Mouse (Mus musculus) limb, embryonic 15.5 days (tissue): ENCODE data around the gene Polr1a. TPM values are rescaled to one million over a fixed set of nuclear protein-coding genes. Genes with fewer than 3 reads are reported as not detected.
"Not testable (repeated sequence)": the region's sequence is repeated elsewhere in the genome, so short reads cannot be mapped to it uniquely, and the experiment has no call there.

Experiments used
- ATAC-seq: fragments of 200-750 bp; cut with Nextera tagmentation; 2 replicates; pipeline ENCODE4 v1.8.0; 2017; ENCODE audit warnings: low read depth, moderate TSS enrichment; ENCODE audit not compliant: insufficient number of reproducible peaks, low FRiP score, low TSS enrichment
- H3K27ac ChIP-seq: fragments of 300-500 bp; sonication (generic); 2 replicates; pipeline ENCODE4 v1.5.1; 2015; ENCODE audit warnings: moderate library complexity, mild to moderate bottlenecking, inconsistent platforms
- H3K27me3 ChIP-seq: fragments of 300-500 bp; sonication (generic); 2 replicates; pipeline ENCODE4 v1.6.1; 2015; ENCODE audit warnings: inconsistent platforms
- H3K36me3 ChIP-seq: fragments of 300-500 bp; sonication (generic); 2 replicates; pipeline ENCODE4 v1.6.1; 2015; ENCODE audit warnings: inconsistent platforms
- H3K4me1 ChIP-seq: fragments of 300-500 bp; sonication (generic); 2 replicates; pipeline ENCODE4 v1.6.1; 2015; ENCODE audit warnings: inconsistent platforms
- H3K4me2 ChIP-seq: fragments of 300-500 bp; sonication (generic); 2 replicates; pipeline ENCODE4 v1.6.1; 2015; ENCODE audit warnings: mild to moderate bottlenecking, inconsistent platforms
- H3K4me3 ChIP-seq: fragments of 300-500 bp; sonication (generic); 2 replicates; pipeline ENCODE4 v1.5.1; 2015; ENCODE audit warnings: mild to moderate bottlenecking, inconsistent platforms
- H3K9ac ChIP-seq: fragments of 300-500 bp; sonication (generic); 2 replicates; pipeline ENCODE4 v1.6.1; 2015; ENCODE audit warnings: inconsistent platforms
- H3K9me3 ChIP-seq: fragments of 300-500 bp; sonication (generic); 2 replicates; pipeline ENCODE4 v1.6.1; 2016; ENCODE audit warnings: inconsistent platforms
- WGBS: fragments of 180-500 bp; shearing (Covaris S2); methylation state at CpG from one replicate; pipeline ENCODE4 v1.1.7; 2015; 5-methylcytosine and 5-hydroxymethylcytosine counted together
- polyA plus RNA-seq: library from polyadenylated mRNA; unstranded; fragments of >200 nt; fragmentation: Nextera tagmentation; extraction: Ambion mirVana; gene quantifications from 2 replicates; pipeline ENCODE4 v1.2.1, GENCODE M21; 2015

Polr1a gene
- polyA plus RNA-seq, 1 experiment from 2014 or later: 29.5 TPM

DNA sequence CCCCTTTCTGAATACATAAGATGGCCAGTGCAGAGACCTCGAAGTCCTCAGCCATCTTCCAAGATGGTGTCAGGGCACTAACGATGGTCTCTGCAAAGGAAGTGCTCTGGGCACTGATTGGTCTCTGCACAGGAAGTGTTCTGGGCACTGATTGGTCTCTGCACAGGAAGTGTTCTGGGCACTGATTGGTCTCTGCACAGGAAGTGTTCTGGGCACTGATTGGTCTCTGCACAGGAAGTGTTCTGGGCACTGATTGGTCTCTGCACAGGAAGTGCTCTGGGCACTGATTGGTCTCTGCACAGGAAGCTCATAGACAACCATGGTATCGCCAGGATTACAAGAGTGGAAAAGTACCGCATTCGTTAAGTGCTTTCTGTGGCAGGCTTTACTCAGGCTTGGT lies 16.4 kb downstream of the Polr1a start:
- H3K4me2 ChIP-seq, H3K4me3 ChIP-seq, H3K9me3 ChIP-seq, ATAC-seq, H3K27me3 ChIP-seq, H3K9ac ChIP-seq, H3K27ac ChIP-seq, H3K4me1 ChIP-seq: not testable (repeated sequence)
- WGBS: 94% methylated on average over 5 of the region's 5 CpGs
- peaks cover 83% of the 10 kb centered on the region for H3K36me3 ChIP-seq

DNA sequence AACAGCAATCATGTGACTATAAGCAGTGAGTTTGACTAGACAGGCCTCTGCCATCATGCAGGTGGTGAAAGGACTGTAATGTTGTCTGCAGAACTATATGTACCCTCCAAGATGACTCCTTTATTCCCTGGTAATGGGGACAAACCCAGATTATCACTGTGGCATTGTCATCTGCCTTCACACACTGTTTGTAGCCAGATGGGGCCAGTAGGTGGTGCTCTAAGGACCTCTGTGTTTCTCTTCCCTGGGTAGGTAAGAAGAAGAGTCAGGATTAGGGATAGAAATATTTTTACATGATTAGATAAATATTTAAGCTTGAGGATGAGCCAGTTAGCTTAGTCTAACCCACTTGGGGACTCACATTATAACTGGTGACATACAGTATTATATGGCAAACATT lies 19.1 kb downstream of the Polr1a start:
- Histone ChIP-seq H3K9ac (no peak overlapping the region), H3K4me3 (no peak overlapping the region), H3K36me3 (peaks cover 86% of the 10 kb centered on the region), H3K27ac (no peak overlapping the region), H3K4me1 (no peaks in the 10 kb centered on the region), H3K27me3 (no peaks in the 10 kb centered on the region), H3K4me2 (no peak overlapping the region), H3K9me3 (no peaks in the 10 kb centered on the region)
- no peak for ATAC-seq

DNA sequence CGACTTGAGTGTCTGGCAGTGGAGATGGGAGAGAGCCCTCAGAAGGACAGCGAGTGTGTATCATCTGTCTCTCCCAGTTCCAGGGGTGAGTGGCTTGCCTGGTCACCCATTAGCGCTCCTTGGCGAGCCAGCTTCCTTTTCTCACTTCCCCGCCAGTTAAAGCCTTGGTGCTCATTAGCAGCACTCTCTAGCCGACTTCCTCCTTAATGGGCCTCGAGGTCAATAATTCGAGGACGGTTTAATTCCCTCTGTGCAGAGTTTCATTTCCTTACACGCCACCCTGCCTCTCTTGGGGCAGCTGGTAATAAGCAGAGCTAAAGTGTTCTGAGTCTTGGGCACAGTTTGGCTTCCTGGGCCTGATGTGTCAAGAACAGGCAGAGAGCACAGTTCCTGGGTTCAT lies 21.2 kb downstream of the Polr1a start:
- H3K27ac ChIP-seq: no peak overlapping the region
- H3K36me3 ChIP-seq: peaks cover 82% of the 10 kb centered on the region
- no peaks in the 10 kb centered on the region for H3K9me3 ChIP-seq
- H3K9ac ChIP-seq: no peak overlapping the region
- no peak for ATAC-seq
- H3K27me3 ChIP-seq: no peaks in the 10 kb centered on the region
- whole genome bisulfite sequencing: 64% methylated on average over 10 of the region's 10 CpGs
- no peak overlapping the region for H3K4me2 ChIP-seq
- H3K4me1 ChIP-seq: peaks cover 11% of the 10 kb centered on the region
- no peak overlapping the region for H3K4me3 ChIP-seq

DNA sequence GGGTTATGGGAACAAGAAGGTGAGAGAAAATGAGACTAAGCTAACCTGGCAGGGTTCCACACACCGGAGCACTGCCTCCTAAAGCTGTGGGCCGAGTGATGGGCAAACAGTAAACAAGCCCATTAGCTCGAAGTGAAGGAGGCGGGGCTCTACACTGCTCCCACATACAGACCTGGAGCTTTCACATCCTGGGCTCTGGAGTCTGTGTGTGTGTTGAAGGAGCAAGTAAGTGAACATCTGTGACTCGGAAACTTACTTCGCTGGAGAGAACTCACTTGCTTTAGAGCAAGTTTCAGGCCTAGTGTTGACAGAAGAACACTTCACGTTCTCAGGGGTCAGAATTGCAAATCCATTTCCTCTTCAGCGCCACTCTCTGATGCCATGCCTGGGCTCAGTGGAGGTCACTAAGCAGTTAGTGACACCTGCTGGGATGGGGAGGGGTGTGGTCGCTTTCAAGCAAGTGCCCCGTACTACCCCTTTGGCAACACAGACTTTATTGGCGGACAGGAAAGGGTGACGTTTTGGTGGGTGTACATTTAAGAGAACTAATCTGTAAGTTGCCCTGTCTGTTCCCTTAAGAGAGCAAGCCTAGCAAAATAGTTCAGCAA lies 22.1 kb downstream of the Polr1a start:
- WGBS: 76% methylated on average over 12 of the region's 12 CpGs
- no peak overlapping the region for H3K27ac ChIP-seq
- ATAC-seq: no peak

DNA sequence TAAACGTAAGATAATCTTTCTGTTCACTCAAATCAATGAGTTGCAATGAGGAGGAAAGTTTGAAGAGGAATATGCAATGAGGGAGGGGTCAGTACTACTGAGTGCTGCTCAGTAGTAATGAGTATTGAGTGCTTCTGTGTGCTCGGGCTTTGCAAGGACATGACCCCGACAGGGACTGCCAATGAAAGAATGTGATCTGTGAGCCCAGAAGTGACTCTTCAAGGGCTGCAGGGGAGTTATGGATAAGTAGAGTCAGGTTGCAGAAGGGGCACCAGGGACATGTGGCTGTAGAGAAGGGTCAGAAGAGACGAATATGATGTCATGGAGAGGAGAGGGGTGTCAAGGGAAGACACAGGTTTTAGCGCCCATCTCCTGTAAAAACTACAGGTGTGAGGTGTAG lies 23.5 kb downstream of the Polr1a start:
- Histone ChIP-seq H3K4me3 (no peak overlapping the region), H3K9me3 (no peaks in the 10 kb centered on the region), H3K27ac (no peak overlapping the region), H3K4me1 (peaks cover 17% of the 10 kb centered on the region), H3K27me3 (no peaks in the 10 kb centered on the region), H3K36me3 (peaks cover 74% of the 10 kb centered on the region), H3K4me2 (no peak overlapping the region), H3K9ac (no peak overlapping the region)
- ATAC-seq: no peak
- 78% methylated on average over 5 of the region's 5 CpGs for WGBS

More for the DNA sequence above, 22.1 kb downstream of the Polr1a start:
- no peak overlapping the region for H3K9ac ChIP-seq
- H3K4me1 ChIP-seq: peaks cover 14% of the 10 kb centered on the region
- no peaks in the 10 kb centered on the region for H3K9me3 ChIP-seq
- no peak overlapping the region for H3K4me3 ChIP-seq
- H3K36me3 ChIP-seq: peaks cover 74% of the 10 kb centered on the region
- no peak overlapping the region for H3K4me2 ChIP-seq
- H3K27me3 ChIP-seq: no peaks in the 10 kb centered on the region

DNA sequence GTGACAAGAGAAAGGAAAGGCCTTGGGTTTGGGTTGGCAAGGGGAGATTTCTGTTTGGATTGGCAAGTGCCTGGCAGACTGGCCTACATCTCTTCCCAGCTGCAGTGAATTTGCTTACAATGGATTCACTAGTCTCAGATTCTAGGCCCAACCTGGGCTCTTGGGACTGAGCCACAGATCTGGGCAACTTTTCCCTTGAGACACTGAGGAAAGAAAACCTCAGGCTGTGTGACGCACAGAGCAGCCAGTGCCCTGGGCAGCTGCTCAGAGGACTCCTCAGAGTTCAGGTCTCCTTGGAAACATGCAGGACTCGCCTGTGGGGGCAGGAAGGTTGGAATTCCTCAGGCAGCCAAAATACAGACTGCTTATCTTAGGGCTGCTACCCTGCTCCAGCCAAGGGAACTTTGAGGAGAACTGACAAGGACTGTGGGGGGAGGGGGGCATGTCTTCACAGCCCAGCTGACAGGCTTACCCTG lies 25.3 kb downstream of the Polr1a start:
- peaks cover 17% of the 10 kb centered on the region for H3K4me1 ChIP-seq
- no peaks in the 10 kb centered on the region for H3K9me3 ChIP-seq
- WGBS: 54% methylated on average over 2 of the region's 2 CpGs
- no peak overlapping the region for H3K9ac ChIP-seq
- no peak overlapping the region for H3K27ac ChIP-seq
- H3K27me3 ChIP-seq: no peaks in the 10 kb centered on the region
- H3K4me2 ChIP-seq: no peak overlapping the region
- no peak overlapping the region for H3K4me3 ChIP-seq
- 0 out of 2 replicates have a peak, but pooled peaks have one; percentile 46 for ATAC-seq
- peaks cover 76% of the 10 kb centered on the region for H3K36me3 ChIP-seq

DNA sequence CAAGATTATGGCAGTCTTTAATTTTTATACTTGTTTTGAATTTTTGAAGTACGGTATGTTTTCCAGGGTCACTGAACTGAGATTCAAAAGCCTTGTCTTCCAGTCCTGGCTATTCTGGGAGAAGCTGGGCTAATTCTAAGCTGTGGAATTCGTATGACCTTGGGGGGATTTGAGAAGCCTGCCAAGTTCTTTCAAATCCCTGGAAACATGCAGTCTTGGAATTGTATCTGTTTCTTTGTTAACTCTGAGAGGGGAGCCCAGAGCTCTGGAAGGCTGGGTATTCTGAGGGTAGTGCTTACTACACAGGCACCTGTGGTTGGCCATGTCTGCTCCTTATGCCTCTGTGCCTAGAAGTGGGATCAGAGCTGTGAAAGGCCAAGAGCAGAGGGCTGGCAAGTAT lies 26.9 kb downstream of the Polr1a start:
- peaks cover 62% of the 10 kb centered on the region for H3K36me3 ChIP-seq
- ATAC-seq: no peak
- H3K27ac ChIP-seq: 0 out of 2 replicates have a peak overlapping the region, but pooled peaks have one; percentile 33

DNA sequence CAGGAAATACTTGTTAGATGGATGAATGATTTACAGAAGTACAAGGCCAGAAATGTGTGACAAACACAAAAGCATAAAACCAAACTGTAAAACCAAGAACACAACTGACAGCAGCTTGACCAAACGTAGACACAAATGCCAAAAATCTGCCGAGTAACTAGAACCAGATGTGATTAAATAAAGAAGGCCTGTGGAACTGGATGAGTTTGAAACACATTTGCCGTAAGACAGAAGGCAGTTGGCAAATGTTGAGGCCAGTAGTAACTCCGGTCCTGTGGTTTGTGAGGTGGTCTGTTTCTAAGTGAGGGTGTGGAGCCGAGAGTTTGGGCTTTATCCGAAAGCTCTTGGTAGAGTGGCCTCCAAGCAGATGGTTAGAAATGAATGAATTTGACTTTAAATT lies 32.1 kb downstream of the Polr1a start:
- Histone ChIP-seq H3K9me3 (no peaks in the 10 kb centered on the region), H3K27ac (no peak overlapping the region), H3K9ac (no peak overlapping the region), H3K27me3 (no peaks in the 10 kb centered on the region), H3K36me3 (peaks cover 49% of the 10 kb centered on the region), H3K4me2 (no peak overlapping the region), H3K4me3 (no peak overlapping the region), H3K4me1 (0 out of 2 replicates have a peak, but pooled peaks cover 7% of the 10 kb centered on the region)
- WGBS: 33% methylated on average over 6 of the region's 6 CpGs
- no peak for ATAC-seq

More for the DNA sequence above, 26.9 kb downstream of the Polr1a start:
- no peak overlapping the region for H3K4me2 ChIP-seq
- H3K9ac ChIP-seq: no peak overlapping the region
- no peaks in the 10 kb centered on the region for H3K9me3 ChIP-seq
- peaks cover 20% of the 10 kb centered on the region for H3K4me1 ChIP-seq
- no peak overlapping the region for H3K4me3 ChIP-seq
- WGBS: 50% methylated on average over 2 of the region's 2 CpGs
- no peaks in the 10 kb centered on the region for H3K27me3 ChIP-seq

DNA sequence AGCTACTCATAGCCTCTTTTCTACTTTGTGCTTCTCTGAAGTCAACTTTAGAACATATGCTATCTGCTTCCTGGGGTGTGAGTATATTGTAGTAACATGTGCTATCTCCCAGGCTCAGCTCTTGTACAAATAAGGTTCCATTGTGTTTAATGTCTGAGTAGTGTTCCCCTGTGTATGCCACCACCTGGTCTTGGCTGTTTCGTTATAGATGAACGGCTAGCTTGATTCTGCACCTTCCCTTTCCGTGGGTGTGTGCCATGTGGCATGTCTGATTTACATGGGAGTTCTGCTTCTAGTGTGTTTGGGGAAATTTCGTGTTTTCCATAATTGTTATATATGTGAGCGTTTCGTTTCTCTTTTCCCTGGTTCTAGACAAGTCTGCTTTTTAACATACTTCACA lies 36.2 kb downstream of the Polr1a start:
- ATAC-seq: no peak
- H3K36me3 ChIP-seq: peaks cover 59% of the 10 kb centered on the region

DNA sequence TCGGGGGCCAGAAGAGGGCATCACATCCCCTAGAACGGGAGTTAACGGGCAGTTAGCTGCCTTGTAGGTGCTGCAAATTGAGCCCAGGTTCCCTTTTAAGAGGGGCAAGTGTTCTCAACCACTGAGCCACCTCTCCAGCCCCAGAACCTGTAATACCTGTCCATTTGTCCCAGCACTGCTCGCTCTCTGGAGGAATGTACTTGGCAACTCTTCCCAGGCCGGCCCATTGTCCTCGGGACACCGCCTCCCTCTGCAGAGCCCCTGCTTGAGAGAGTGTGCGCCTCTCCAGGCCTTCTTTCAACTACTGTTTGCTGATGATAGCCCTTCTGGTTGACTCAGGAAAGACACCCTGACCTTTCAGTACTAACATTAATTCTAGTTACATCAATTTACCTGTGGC lies 37.3 kb downstream of the Polr1a start:
- no peak for ATAC-seq
- Histone ChIP-seq H3K4me3 (no peak overlapping the region), H3K27ac (no peak overlapping the region), H3K4me1 (no peaks in the 10 kb centered on the region), H3K4me2 (no peak overlapping the region), H3K9ac (no peak overlapping the region), H3K9me3 (no peaks in the 10 kb centered on the region), H3K27me3 (no peaks in the 10 kb centered on the region), H3K36me3 (peaks cover 69% of the 10 kb centered on the region)
- 92% methylated on average over 8 of the region's 8 CpGs for WGBS

More for the DNA sequence above, 36.2 kb downstream of the Polr1a start:
- no peak overlapping the region for H3K27ac ChIP-seq
- H3K4me1 ChIP-seq: 0 out of 2 replicates have a peak, but pooled peaks cover 4% of the 10 kb centered on the region
- H3K4me2 ChIP-seq: no peak overlapping the region
- H3K9ac ChIP-seq: no peak overlapping the region
- 90% methylated on average over 6 of the region's 6 CpGs for WGBS
- no peaks in the 10 kb centered on the region for H3K27me3 ChIP-seq
- no peaks in the 10 kb centered on the region for H3K9me3 ChIP-seq
- H3K4me3 ChIP-seq: no peak overlapping the region

DNA sequence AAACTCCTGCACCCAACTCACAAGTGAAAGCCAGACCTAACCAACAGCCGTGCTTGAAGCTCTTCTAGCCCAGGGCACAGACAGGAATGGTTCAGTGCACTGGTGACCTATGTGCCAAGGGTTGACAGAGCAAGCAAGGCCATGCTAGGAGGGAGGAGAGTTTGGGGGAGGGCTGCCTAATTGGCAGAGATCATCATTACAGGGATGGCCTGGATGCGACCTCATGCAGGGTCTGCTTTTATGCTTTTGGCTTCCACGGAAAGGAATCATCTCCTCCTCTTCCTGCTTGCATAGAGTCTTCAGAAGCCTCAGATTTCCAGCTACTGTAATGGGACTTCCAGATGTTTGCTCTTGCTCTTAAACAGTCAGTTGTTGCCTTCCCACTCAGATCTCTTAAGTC lies 40.9 kb downstream of the Polr1a start:
- no peak overlapping the region for H3K9ac ChIP-seq
- 74% methylated on average over 3 of the region's 3 CpGs for WGBS
- H3K27me3 ChIP-seq: no peaks in the 10 kb centered on the region
- H3K27ac ChIP-seq: no peak overlapping the region
- no peaks in the 10 kb centered on the region for H3K4me1 ChIP-seq
- peaks cover 84% of the 10 kb centered on the region for H3K36me3 ChIP-seq
- ATAC-seq: no peak
- H3K4me3 ChIP-seq: no peak overlapping the region
- no peaks in the 10 kb centered on the region for H3K9me3 ChIP-seq
- no peak overlapping the region for H3K4me2 ChIP-seq

DNA sequence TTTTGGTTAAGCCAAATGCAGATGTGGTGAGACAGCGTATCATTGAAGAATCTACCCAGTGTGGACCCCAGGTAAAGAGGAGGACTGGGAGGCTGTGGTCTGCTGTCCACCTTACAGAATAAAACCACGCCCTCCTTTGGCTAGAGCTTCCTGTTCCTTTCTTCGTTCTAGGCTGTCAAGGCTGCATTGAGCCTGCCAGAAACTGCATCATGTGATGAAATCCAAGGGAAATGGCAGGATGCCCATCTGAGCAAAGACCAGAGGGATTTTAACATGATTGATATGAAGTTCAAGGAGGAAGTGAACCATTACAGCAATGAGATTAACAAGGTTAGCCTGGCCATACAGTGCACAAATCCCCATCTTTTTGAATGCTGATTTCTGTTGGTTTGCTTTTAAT lies 41.7 kb downstream of the Polr1a start:
- WGBS: 84% methylated on average over 3 of the region's 3 CpGs
- no peak overlapping the region for H3K9ac ChIP-seq

DNA sequence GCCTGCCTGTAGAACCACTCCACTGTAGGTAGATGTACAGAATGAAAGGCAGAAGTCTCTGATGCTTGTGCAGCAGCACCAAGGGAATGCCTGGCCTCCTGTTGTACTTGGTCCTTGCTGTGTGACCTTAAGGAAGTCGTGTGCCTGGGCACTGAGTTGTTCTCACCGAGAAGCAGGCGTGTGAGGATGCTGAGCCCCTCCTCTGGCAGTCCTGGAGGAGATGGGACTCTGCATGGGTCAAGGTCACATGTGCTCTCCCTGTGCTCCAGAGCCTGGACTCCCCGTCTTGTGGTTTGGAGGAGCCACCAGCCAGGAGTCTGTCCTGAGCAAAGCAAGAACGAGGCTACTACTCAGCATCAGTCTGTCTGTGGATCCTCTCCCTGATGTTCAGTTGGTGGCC lies 42.3 kb downstream of the Polr1a start:
- peaks cover 80% of the 10 kb centered on the region for H3K36me3 ChIP-seq
- 83% methylated on average over 5 of the region's 5 CpGs for WGBS
- H3K4me3 ChIP-seq: no peak overlapping the region
- no peaks in the 10 kb centered on the region for H3K4me1 ChIP-seq
- H3K9me3 ChIP-seq: no peaks in the 10 kb centered on the region
- no peak overlapping the region for H3K4me2 ChIP-seq
- no peak overlapping the region for H3K27ac ChIP-seq
- no peak overlapping the region for H3K9ac ChIP-seq
- no peaks in the 10 kb centered on the region for H3K27me3 ChIP-seq
- no peak for ATAC-seq

More for the DNA sequence above, 41.7 kb downstream of the Polr1a start:
- Histone ChIP-seq H3K9me3 (no peaks in the 10 kb centered on the region), H3K4me1 (no peaks in the 10 kb centered on the region), H3K4me2 (no peak overlapping the region), H3K27me3 (no peaks in the 10 kb centered on the region), H3K27ac (no peak overlapping the region), H3K36me3 (peaks cover 84% of the 10 kb centered on the region), H3K4me3 (no peak overlapping the region)
- no peak for ATAC-seq
